Comparison of ENCODE assay signal across 10 mouse cellular contexts in the genomic region with DNA sequence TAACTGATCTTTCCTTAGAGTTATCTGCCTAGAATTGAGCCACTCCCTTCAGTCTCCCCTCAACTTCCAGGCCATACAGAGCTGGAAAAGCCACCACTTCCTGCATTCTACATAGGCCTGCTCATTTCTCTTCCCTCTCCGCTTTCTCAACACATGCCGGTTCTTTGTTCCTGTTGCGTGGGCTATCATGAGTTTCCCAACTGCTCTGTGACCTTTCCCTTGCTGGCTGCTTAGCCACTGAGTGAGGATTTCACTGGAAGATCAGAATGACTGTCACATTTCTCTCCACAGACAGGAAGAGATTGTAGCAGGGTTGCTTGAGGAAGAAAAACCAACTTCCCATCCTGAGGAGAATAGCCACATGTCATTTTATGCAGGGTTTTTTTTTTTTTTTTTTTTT.
DNase-seq lines count a peak whose midpoint lies in the region; ATAC-seq and TF ChIP-seq lines count a peak whose summit lies in the region.
"Had no signal": no experiment of that assay in that cellular context is flagged by ENCODE, and none has a peak within 500 bp of the region (broad histone marks: within the 10 kb centered on the region; RNA-seq: fewer than 3 reads in every experiment).

No protein-coding gene starts in this region.

- H3K9me3 ChIP-seq in kidney, embryonic 14.5 days (ENCODE audit: control insufficient read depth, low read length): no peaks in the 10 kb centered on the region
- H3K9me3 ChIP-seq: kidney, embryonic 15.5 days; limb, embryonic 12.5 days had no signal

- no peak for ATAC-seq in kidney, embryonic 14.5 days (ENCODE audit: low FRiP score, low TSS enrichment)
- peak; percentile 71 for ATAC-seq in common myeloid progenitor, adult 5-6 weeks (replicated peaks; ENCODE audit: low read depth, poor library complexity, severe bottlenecking)

- TF ChIP-seq POLR2A in thymus, adult 2 months (IDR thresholded peaks at IDR 0.05; ENCODE audit: control insufficient read depth, extremely low read depth, insufficient read depth, low read length, poor library complexity): no peak

- H3K36me3 ChIP-seq in kidney, embryonic 14.5 days (ENCODE audit: control insufficient read depth, insufficient read depth, low read length): no peaks in the 10 kb centered on the region
- no peaks in the 10 kb centered on the region for H3K36me3 ChIP-seq in thymus, adult 2 months (ENCODE audit: control insufficient read depth, insufficient read depth, low read length)
- H3K36me3 ChIP-seq: kidney, embryonic 15.5 days; limb, embryonic 12.5 days had no signal

- no peaks in the 10 kb centered on the region for H3K27me3 ChIP-seq in kidney, embryonic 14.5 days (ENCODE audit: control insufficient read depth, insufficient read depth, low read length)
- H3K27me3 ChIP-seq in thymus, adult 2 months (ENCODE audit: control insufficient read depth, insufficient read depth, low read length): no peaks in the 10 kb centered on the region
- H3K27me3 ChIP-seq: kidney, embryonic 15.5 days; limb, embryonic 12.5 days had no signal

- H3K4me1 ChIP-seq in kidney, embryonic 14.5 days (ENCODE audit: control insufficient read depth, insufficient read depth, low read length): peaks cover 9% of the 10 kb centered on the region; the same call in 1 of the 2 replicates
- H3K4me1 ChIP-seq in thymus, adult 2 months (replicated peaks; ENCODE audit: control insufficient read depth, insufficient read depth, low read length): no peaks in the 10 kb centered on the region

- no peak for TF ChIP-seq CTCF in thymus, adult 2 months (IDR thresholded peaks at IDR 0.05; ENCODE audit: borderline replicate concordance, control insufficient read depth, extremely low read depth, insufficient read depth, low read length, poor library complexity)

- H3K4me3 ChIP-seq in kidney, embryonic 14.5 days (ENCODE audit: low read length): no peak overlapping the region
- no peak overlapping the region for H3K4me3 ChIP-seq in thymus, adult 2 months (ENCODE audit: control insufficient read depth, insufficient read depth, low read length)
- H3K4me3 ChIP-seq: kidney, embryonic 15.5 days; limb, embryonic 12.5 days had no signal

- DNase-seq in adrenal gland, adult (ENCODE audit: inconsistent age in 2 of 2, low spot score in 1 of 2): peak; percentile 23 to 73
- DNase-seq in adrenal gland, postnatal 4 days (ENCODE audit: low spot score in 2 of 2): no peak
- no peak for DNase-seq in kidney, postnatal 14 days
- peak; percentile 24 for DNase-seq in lung, postnatal 14 days
- DNase-seq in thymus, adult 2 months: no peak
- no peak for DNase-seq in left cerebral cortex, postnatal 14 days (ENCODE audit: low spot score in 2 of 2)

- WGBS in kidney, embryonic 14.5 days: 83% methylated on average over 3 of the region's 3 CpGs
- 86% methylated on average over 3 of the region's 3 CpGs for WGBS in thymus, adult 2 months

- 0 out of 2 replicates have a peak overlapping the region, but pooled peaks have one; percentile 12 for H3K27ac ChIP-seq in kidney, embryonic 14.5 days (ENCODE audit: low read depth, low read length)
- H3K27ac ChIP-seq in thymus, adult 2 months (ENCODE audit: control insufficient read depth, insufficient read depth, low read length): no peak overlapping the region
- H3K27ac ChIP-seq: kidney, embryonic 15.5 days; limb, embryonic 12.5 days had no signal

- no peak overlapping the region for H3K4me2 ChIP-seq in kidney, embryonic 14.5 days (replicated peaks; ENCODE audit: low read depth, low read length)
- H3K4me2 ChIP-seq: kidney, embryonic 15.5 days; limb, embryonic 12.5 days had no signal

- intact Hi-C loops in left cerebral cortex, postnatal 14 days (cut with DNase I): no loop called here

- H3K9ac ChIP-seq in kidney, embryonic 14.5 days (ENCODE audit: low read depth, low read length): no peak overlapping the region
- H3K9ac ChIP-seq: kidney, embryonic 15.5 days; limb, embryonic 12.5 days had no signal

Comparison
In these comparisons a context has a peak if more than half of its experiments do, and no peak if none do; other contexts are left out.
1. DNase-seq: peak in adrenal gland, adult (2 of 2) and lung, postnatal 14 days (single experiment); none in adrenal gland, postnatal 4 days (0 of 2), kidney, postnatal 14 days (single experiment), thymus, adult 2 months (single experiment) and left cerebral cortex, postnatal 14 days (0 of 2).